Mouse (Mus musculus) ovary, postnatal 10 days (tissue): ENCODE data around the gene Pus7l.

Experiments used
- DNase-seq: peaks from one replicate; pipeline ENCODE4 v3.0.0; 2022; ENCODE audit warnings: low spot score

The Pus7l gene

GRCm38 (mm10) chr15:94477287-94477686 is 66.1 kb downstream of the Pus7l start:
- no peak for DNase-seq

- no peak for DNase-seq
Measured at GRCm38 (mm10) chr15:94475975-94476374, 67.4 kb downstream of the Pus7l start.
